Mouse (Mus musculus): ENCODE results near the gene Dgkq.

Dgkq gene

GRCm38 (mm10) chr5:108621870-108622269, 47.6 kb downstream of the Dgkq start:
- no peak for DNase-seq (ENCODE audit: low read depth in 2 of 2, low spot score in 2 of 2)

GRCm38 (mm10) chr5:108610426-108610825, 59.0 kb downstream of the Dgkq start:
- no peak for DNase-seq (ENCODE audit: low read depth in 2 of 2, low spot score in 2 of 2)

GRCm38 (mm10) chr5:108602537-108602936, 66.9 kb downstream of the Dgkq start:
- DNase-seq (ENCODE audit: low read depth in 2 of 2, low spot score in 2 of 2), result no peak

- DNase-seq (ENCODE audit: low read depth in 2 of 2, low spot score in 2 of 2), result no peak
Observed at GRCm38 (mm10) chr5:108599923-108600322, 69.5 kb downstream of the Dgkq start.

All from CD8-positive naive resting alpha-beta T cell, adult 2 months (primary cell).